Mouse (Mus musculus) stomach, postnatal 0 days (tissue): ENCODE measurements around the gene Zbtb18. TPM values are rescaled to one million over a fixed set of nuclear protein-coding genes. Genes with fewer than 3 reads are reported as not detected.

ENCODE experiments used
- ATAC-seq: fragments of 200-750 bp; cut with Nextera tagmentation; 2 replicates; pipeline ENCODE4 v1.8.0; 2017; ENCODE audit not compliant: low FRiP score, low TSS enrichment
- DNase-seq: peaks from one replicate; pipeline ENCODE4 v3.0.0-alpha.2; 2016; ENCODE audit warnings: low spot score
- H3K27ac ChIP-seq: fragments of 300-500 bp; sonication (generic); replicated peaks from 2 replicates; pipeline ENCODE4 v1.5.1; 2014; ENCODE audit warnings: mild to moderate bottlenecking, control low read depth
- H3K27me3 ChIP-seq: fragments of 300-500 bp; sonication (generic); 2 replicates; pipeline ENCODE4 v1.6.1; 2014; ENCODE audit warnings: low read length; ENCODE audit not compliant: control insufficient read depth, insufficient read depth
- H3K36me3 ChIP-seq: fragments of 300-500 bp; sonication (generic); 2 replicates; pipeline ENCODE4 v1.6.1; 2014; ENCODE audit warnings: low read length, mixed read lengths; ENCODE audit not compliant: control insufficient read depth, insufficient read depth
- H3K4me1 ChIP-seq: fragments of 300-500 bp; sonication (generic); replicated peaks from 2 replicates; pipeline ENCODE4 v1.6.1; 2014; ENCODE audit warnings: antibody characterized with exemption; ENCODE audit not compliant: control insufficient read depth, insufficient read depth
- H3K4me2 ChIP-seq: fragments of 300-500 bp; sonication (generic); replicated peaks from 2 replicates; pipeline ENCODE4 v1.6.1; 2014; ENCODE audit warnings: low read depth, mild to moderate bottlenecking, control low read depth, moderate library complexity
- H3K4me3 ChIP-seq: fragments of 300-500 bp; sonication (generic); 2 replicates; pipeline ENCODE4 v1.5.1; 2014; ENCODE audit warnings: low read depth, low read length, control low read depth
- H3K9ac ChIP-seq: fragments of 300-500 bp; sonication (generic); 2 replicates; pipeline ENCODE4 v1.6.1; 2014; ENCODE audit warnings: mild to moderate bottlenecking, low read length, control low read depth, mixed read lengths
- H3K9me3 ChIP-seq: fragments of 300-500 bp; sonication (generic); 2 replicates; pipeline ENCODE4 v1.6.1; 2016; ENCODE audit warnings: low read length; ENCODE audit not compliant: control insufficient read depth
- CTCF ChIP-seq: IDR thresholded peaks from 2 replicates; pipeline ENCODE4 v1.5.1; 2016; ENCODE audit warnings: antibody characterized with exemption, low read depth, mild to moderate bottlenecking, moderate library complexity
- EP300 ChIP-seq: optimal IDR thresholded peaks from 2 replicates; pipeline ENCODE3; 2016; ENCODE audit warnings: antibody characterized with exemption
- WGBS: fragments of 180-500 bp; shearing (Covaris S2); extraction: QIAGEN DNeasy Blood & Tissue Kit; methylation state at CpG from one replicate; pipeline ENCODE4 v1.1.7; 2014; 5-methylcytosine and 5-hydroxymethylcytosine counted together
- polyA plus RNA-seq: library from polyadenylated mRNA; unstranded; fragments of >200 nt; fragmentation: Nextera tagmentation; extraction: Ambion mirVana; gene quantifications from 2 replicates; pipeline ENCODE4 v1.2.1, GENCODE M21; 2015

The Zbtb18 gene
- polyA plus RNA-seq = 1.4 and 1.6 TPM in 2 replicates

DNA sequence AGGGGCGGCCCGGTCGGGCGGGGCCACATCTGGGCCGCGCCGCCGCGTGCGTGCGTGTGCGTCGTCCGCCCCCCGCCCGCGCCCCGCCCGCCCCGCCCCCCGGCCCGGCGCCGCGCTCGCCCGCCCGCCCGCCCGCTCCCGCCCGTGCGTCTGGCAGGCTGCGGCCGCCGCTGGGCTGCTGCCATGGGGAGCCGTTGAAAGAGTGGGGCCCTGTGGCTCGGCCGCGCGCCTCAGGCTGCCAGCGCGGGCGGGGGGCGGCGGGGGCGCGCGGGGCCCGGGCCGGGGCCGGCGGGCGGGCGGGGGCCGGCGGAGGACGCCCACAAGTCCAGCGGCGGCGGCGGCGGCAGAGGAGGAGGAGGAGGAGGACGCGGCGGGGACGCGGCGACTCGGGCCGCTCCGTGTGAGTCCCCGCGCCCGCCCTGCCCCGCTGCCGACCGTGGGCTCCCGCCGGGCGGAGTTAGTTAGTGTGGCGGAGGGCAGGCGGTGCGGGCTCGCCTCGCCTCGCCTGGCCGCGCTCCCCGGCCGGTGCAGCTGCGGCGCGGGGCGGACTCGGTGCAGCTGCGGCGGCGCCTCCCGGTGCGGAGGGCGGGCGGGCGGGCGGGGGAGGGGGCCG lies at the start of gene Zbtb18:
Gene Zbtb18 (plus strand): TSS at position 156 of the 613 bp plus-strand sequence.
- Histone ChIP-seq H3K27ac (peak within 1 kb of the TSS; percentile 97), H3K36me3 (peaks cover 3% of the 10 kb centered on the region), H3K4me1 (no peaks in the 10 kb centered on the region), H3K4me2 (peak within 1 kb of the TSS; percentile 79), H3K9me3 (no peaks in the 10 kb centered on the region), H3K4me3 (peak within 1 kb of the TSS; percentile 79), H3K27me3 (no peaks in the 10 kb centered on the region), H3K9ac (peak within 1 kb of the TSS; percentile 91)
- DNase-seq = no peak
- no peak for TF ChIP-seq CTCF
- TF ChIP-seq EP300 = no peak
- peak; percentile 8; the same call in 1 of the 2 replicates for ATAC-seq
- 1% methylated on average over 20 of the region's 106 CpGs for WGBS

DNA sequence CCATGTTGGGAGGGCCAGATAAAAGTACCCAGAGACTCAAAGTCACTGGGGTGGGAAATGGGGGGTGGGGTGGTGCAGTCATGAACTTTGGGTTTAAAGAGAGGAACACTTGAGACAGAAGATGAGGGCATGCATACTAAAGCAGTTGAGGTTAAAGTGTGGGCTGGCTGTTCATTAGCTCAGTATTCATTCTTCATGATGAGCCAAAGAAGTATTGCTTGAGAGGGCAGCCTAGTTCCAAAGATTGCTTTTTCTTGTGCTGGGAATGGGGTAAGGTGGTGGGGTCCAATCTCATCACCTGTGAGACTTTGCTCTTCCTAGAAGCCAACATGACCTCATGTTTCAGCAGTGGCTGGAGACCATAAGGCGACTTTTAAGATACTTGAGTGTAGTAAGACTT lies 44.7 kb upstream of the Zbtb18 start:
- H3K4me1 ChIP-seq = no peaks in the 10 kb centered on the region
- no peak overlapping the region for H3K4me2 ChIP-seq
- 78% methylated on average over 1 of the region's 1 CpGs for WGBS
- ATAC-seq = no peak
- DNase-seq = no peak
- no peaks in the 10 kb centered on the region for H3K36me3 ChIP-seq
- H3K9ac ChIP-seq = no peak overlapping the region
- no peaks in the 10 kb centered on the region for H3K9me3 ChIP-seq
- no peaks in the 10 kb centered on the region for H3K27me3 ChIP-seq
- H3K27ac ChIP-seq = no peak overlapping the region
- TF ChIP-seq EP300 (no peak), CTCF (no peak)
- H3K4me3 ChIP-seq = no peak overlapping the region

DNA sequence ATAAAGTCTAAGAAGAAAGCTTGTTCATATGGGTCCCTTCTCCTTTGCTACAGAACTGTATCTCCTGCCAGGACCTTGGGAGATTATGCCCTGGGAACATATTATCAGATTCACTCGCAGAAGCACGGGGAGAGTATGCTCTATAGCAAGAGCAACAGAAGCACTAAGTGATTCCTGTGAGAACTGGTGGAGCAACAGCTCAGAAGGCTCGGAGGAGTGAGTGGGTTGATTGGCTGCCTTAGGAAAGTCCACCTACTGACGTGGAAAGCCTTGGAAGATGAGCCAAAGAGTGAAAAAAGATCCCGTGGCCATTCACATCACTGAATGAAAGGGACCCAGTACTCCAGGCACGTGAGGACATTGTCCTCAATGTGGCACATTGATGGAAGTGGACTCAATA lies 37.0 kb upstream of the Zbtb18 start:
- Histone ChIP-seq H3K27me3 (no peaks in the 10 kb centered on the region), H3K4me1 (no peaks in the 10 kb centered on the region), H3K9ac (no peak overlapping the region), H3K36me3 (no peaks in the 10 kb centered on the region), H3K27ac (no peak overlapping the region), H3K4me3 (no peak overlapping the region), H3K9me3 (no peaks in the 10 kb centered on the region), H3K4me2 (no peak overlapping the region)
- DNase-seq = no peak
- no peak for TF ChIP-seq EP300
- TF ChIP-seq CTCF = no peak
- 76% methylated on average over 6 of the region's 6 CpGs for WGBS
- no peak for ATAC-seq

DNA sequence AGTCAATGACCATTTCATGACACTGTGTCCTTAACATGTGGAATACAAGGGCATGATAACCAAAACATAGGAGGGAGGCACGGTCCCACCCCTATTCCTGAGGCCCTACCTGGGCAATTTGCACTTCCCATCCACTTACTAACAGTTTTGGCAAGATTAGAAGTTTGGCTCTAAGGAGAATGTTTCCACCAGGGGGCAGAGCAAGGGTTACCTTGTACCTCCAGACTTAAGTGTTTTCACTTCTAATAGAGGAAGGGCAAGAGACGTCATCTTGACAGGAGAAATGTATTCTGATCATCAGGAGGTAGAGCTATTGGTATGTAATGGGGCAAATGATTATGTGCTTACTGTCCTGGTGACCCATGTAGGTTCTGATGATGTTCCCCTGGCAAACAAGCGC lies 33.5 kb upstream of the Zbtb18 start:
- no peaks in the 10 kb centered on the region for H3K9me3 ChIP-seq
- H3K9ac ChIP-seq = no peak overlapping the region
- DNase-seq (peak; percentile 44), ATAC-seq (no peak)
- 58% methylated on average over 3 of the region's 3 CpGs for WGBS
- TF ChIP-seq EP300 (no peak), CTCF (peak; percentile 70)
- no peak overlapping the region for H3K4me3 ChIP-seq
- H3K27me3 ChIP-seq = no peaks in the 10 kb centered on the region
- no peak overlapping the region for H3K27ac ChIP-seq
- no peaks in the 10 kb centered on the region for H3K36me3 ChIP-seq
- no peaks in the 10 kb centered on the region for H3K4me1 ChIP-seq
- H3K4me2 ChIP-seq = no peak overlapping the region

DNA sequence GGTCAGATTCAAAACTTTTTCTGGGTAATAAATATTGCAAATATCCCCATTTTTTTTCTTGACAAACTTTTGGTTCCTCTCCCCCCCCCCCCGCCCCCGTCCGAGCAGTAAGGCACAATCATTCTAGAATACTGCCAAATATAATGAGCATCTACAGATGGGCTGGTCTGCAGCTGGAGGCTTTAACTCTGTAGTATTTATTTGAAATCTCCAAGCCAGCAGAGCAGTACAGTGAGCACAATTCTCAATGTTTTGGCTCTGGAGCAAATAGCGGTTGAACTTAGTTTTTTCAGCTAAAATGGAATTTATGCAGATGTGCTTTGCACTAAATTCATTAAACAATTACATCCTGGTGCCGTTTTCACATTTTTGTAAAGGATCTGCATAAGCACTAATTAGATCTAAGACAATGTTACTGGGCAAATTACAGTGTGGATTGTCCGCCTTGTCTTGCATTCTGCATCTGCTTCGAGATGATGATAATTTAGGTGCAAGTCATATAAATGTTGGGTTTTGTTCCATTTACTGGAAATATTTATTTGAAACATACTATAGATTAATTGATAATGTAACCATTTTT lies 31.3 kb upstream of the Zbtb18 start:
- H3K27me3 ChIP-seq = no peaks in the 10 kb centered on the region
- no peak for ATAC-seq

More for the DNA sequence above, 31.3 kb upstream of the Zbtb18 start:
- Histone ChIP-seq H3K4me3 (no peak overlapping the region), H3K4me2 (no peak overlapping the region), H3K27ac (no peak overlapping the region), H3K36me3 (no peaks in the 10 kb centered on the region), H3K4me1 (no peaks in the 10 kb centered on the region), H3K9me3 (no peaks in the 10 kb centered on the region), H3K9ac (no peak overlapping the region)
- DNase-seq = no peak
- no peak for TF ChIP-seq EP300
- TF ChIP-seq CTCF = no peak
- 66% methylated on average over 7 of the region's 7 CpGs for WGBS
